Mouse (Mus musculus) kidney, embryonic 14.5 days (tissue): ENCODE data around the gene Gm4175. TPM values are rescaled to one million over a fixed set of nuclear protein-coding genes. Genes with fewer than 3 reads are reported as not detected.
"Not testable (repeated sequence)": the region's sequence is repeated elsewhere in the genome, so short reads cannot be mapped to it uniquely, and the experiment has no call there.

Experiments used
- ATAC-seq: fragments of 200-750 bp; cut with Nextera tagmentation; 2 replicates; pipeline ENCODE4 v1.8.0; 2017; ENCODE audit warnings: moderate number of reproducible peaks, mild to moderate bottlenecking, moderate TSS enrichment, moderate library complexity; ENCODE audit not compliant: low FRiP score, low TSS enrichment
- H3K27ac ChIP-seq: fragments of 300-500 bp; sonication (generic); 2 replicates; pipeline ENCODE4 v1.5.1; 2014; ENCODE audit warnings: low read depth, mild to moderate bottlenecking, low read length, moderate library complexity, mixed read lengths
- H3K27me3 ChIP-seq: fragments of 300-500 bp; sonication (generic); 2 replicates; pipeline ENCODE4 v1.6.1; 2014; ENCODE audit warnings: mild to moderate bottlenecking, low read length; ENCODE audit not compliant: control insufficient read depth, insufficient read depth
- H3K36me3 ChIP-seq: fragments of 300-500 bp; sonication (generic); 2 replicates; pipeline ENCODE4 v1.6.1; 2014; ENCODE audit warnings: low read length, mixed read lengths; ENCODE audit not compliant: control insufficient read depth, insufficient read depth
- H3K4me1 ChIP-seq: fragments of 300-500 bp; sonication (generic); 2 replicates; pipeline ENCODE4 v1.6.1; 2014; ENCODE audit warnings: low read length, mixed read lengths; ENCODE audit not compliant: control insufficient read depth, insufficient read depth
- H3K4me2 ChIP-seq: fragments of 300-500 bp; sonication (generic); replicated peaks from 2 replicates; pipeline ENCODE4 v1.6.1; 2014; ENCODE audit warnings: low read depth, mild to moderate bottlenecking, low read length
- H3K4me3 ChIP-seq: fragments of 300-500 bp; sonication (generic); 2 replicates; pipeline ENCODE4 v1.5.1; 2014; ENCODE audit warnings: mild to moderate bottlenecking, low read length
- H3K9ac ChIP-seq: fragments of 300-500 bp; sonication (generic); 2 replicates; pipeline ENCODE4 v1.6.1; 2014; ENCODE audit warnings: low read depth, mild to moderate bottlenecking, low read length, moderate library complexity
- H3K9me3 ChIP-seq: fragments of 300-500 bp; sonication (generic); 2 replicates; pipeline ENCODE4 v1.6.1; 2016; ENCODE audit warnings: low read length; ENCODE audit not compliant: control insufficient read depth
- WGBS: fragments of 180-500 bp; shearing (Covaris S2); extraction: QIAGEN DNeasy Blood & Tissue Kit; methylation state at CpG from one replicate; pipeline ENCODE4 v1.1.7; 2014; 5-methylcytosine and 5-hydroxymethylcytosine counted together
- polyA plus RNA-seq: library from polyadenylated mRNA; unstranded; fragments of >200 nt; fragmentation: Nextera tagmentation; extraction: Ambion mirVana; gene quantifications from 2 replicates; pipeline ENCODE4 v1.2.1, GENCODE M21; 2014

Gene Gm4175
- polyA plus RNA-seq: not detected in 2 replicates

- not testable (repeated sequence) for H3K9ac ChIP-seq, H3K9me3 ChIP-seq, ATAC-seq, H3K4me3 ChIP-seq, H3K36me3 ChIP-seq, H3K27ac ChIP-seq, H3K4me1 ChIP-seq, H3K4me2 ChIP-seq, H3K27me3 ChIP-seq
- no CpG with 5 or more reads among the region's 5 CpGs for WGBS
Observed at GRCm38 (mm10) chr7:21761375-21761774, at the start of gene Gm4175. Gene Gm4175, minus strand, starts transcription at chr7:21761475.

GRCm38 (mm10) chr7:21796628-21797027 is 35.4 kb upstream of the Gm4175 start, which contains the start of gene Gm4177:
Gene Gm4177, minus strand, starts transcription at chr7:21796728.
- not testable (repeated sequence) for H3K9me3 ChIP-seq, H3K27me3 ChIP-seq, H3K4me3 ChIP-seq, H3K27ac ChIP-seq, H3K36me3 ChIP-seq, ATAC-seq, H3K4me1 ChIP-seq, H3K9ac ChIP-seq, H3K4me2 ChIP-seq
- WGBS: no CpG with 5 or more reads among the region's 3 CpGs

Other genes with a start within 250 kb of the Gm4175 start
- not detected in 2 replicates for gene Vmn1r130, start 249.7 kb downstream of the Gm4175 start, polyA plus RNA-seq
- not detected in 2 replicates for gene Vmn1r131, start 215.4 kb downstream of the Gm4175 start, polyA plus RNA-seq
- not detected in 2 replicates for gene Vmn1r132, start 147.4 kb downstream of the Gm4175 start, polyA plus RNA-seq
- gene Gm4177, start 35.3 kb upstream of the Gm4175 start, polyA plus RNA-seq: not detected in 2 replicates
- gene Vmn1r135, start 70.9 kb upstream of the Gm4175 start, polyA plus RNA-seq: not detected in 2 replicates
- gene Gm5725, start 82.8 kb upstream of the Gm4175 start, polyA plus RNA-seq: not detected in 2 replicates
- gene Gm5891, start 159.8 kb upstream of the Gm4175 start, polyA plus RNA-seq: not detected in 2 replicates
- not detected in 2 replicates for gene Vmn1r137, start 233.1 kb upstream of the Gm4175 start, polyA plus RNA-seq